Mouse (Mus musculus): ENCODE data around the gene Ak1.
A peak's percentile ranks its signal among the peaks of the same experiment; 100 is the strongest.

Gene Ak1

DNA sequence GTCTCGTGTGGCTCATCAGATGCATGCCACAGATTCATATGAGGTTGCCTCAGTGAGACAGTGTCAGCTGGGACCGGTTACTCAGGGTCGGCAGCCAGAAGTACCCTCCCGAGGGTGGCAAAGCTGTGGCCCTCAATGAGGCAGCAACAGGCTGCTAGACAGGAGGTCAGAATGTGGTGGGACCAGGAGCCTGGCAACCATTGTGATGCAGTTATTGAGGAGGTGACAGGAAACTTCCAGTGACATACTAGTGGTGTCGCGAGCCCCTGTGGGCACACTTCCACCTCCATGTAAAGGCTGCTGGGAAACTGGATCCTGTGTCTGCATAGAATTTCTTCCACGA is at the start of gene Ak1:
Gene Ak1, plus strand, starts transcription at position 242 of the 343 bp plus-strand sequence.
- DNase-seq (ENCODE audit: low spot score) = no peak

DNA sequence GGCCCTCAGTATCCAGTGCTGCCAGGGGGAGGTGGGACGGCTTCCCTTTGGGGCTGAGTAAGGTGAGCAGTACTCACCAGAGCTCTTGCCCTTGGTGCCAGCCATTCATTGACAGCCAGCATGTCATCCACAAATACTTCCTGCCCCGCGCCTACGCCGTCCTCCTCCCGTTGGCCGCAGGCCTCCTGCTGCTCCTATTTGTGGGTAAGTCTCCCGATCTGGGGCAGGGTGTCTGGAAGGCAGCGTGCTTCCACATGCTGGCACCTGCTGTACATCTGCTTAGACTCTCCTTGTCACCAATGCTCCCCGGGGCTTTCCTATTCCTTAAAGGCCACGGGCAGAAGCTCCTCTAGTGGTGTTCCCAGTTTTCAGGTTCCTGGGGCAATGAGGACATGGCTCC is 49.4 kb upstream of the Ak1 start:
- DNase-seq (ENCODE audit: low spot score) = no peak

DNA sequence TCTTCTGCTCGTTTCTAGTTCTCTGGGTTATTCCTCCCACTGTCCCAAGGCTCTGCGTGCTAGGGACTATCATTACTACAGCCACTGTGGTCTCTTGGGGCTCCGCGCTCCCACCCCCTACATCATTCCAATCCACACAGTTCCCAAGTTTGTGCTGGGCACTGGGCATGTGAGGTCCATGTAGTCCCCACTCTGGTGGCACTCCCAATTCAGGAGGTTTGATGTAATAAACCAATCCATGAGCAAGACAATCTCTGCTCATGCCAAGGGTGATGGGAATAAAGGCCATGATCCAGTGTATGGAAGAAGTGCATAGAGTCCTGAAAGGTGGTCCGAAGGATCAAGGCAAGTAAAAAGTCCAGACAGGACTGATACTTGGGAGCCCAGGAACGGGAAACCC is 47.1 kb upstream of the Ak1 start, which contains the start of gene Pip5kl1:
Gene Pip5kl1, plus strand, starts transcription at position 301 of the 400 bp plus-strand sequence.
- no peak for DNase-seq (ENCODE audit: low spot score)

DNA sequence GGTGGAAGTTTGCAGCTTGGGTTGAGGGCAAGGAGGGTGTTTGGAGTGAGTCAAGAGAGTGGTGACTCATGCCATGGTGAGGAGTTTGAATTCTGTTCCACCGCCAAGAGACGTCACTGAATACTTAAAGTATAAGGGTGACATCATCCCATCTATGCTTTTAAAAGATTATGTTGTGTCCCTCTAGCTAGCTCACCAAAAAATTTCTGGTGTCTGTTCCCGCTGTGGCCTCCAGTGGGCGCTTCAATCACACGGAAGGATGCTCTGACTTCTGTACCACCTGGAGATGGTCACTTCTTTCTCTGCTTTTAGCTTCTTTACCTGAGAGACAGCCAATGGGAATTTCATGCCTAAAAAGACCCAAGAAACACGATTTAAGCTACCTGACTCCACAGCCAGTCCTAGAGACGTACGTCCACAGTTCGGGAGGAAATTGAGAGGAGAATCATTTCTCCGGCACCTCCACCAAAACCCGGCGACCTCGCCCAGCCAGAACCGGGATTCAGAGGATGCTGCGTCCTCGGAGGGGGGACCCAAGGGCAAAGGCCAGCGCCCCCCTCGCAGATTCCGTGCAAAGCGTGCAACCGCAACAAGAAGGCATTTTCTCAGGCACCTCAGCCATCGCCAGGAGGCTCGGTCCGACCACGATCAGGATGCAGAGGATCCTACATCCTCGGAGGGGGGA is 46.5 kb upstream of the Ak1 start:
- DNase-seq (ENCODE audit: low spot score) = peak; percentile 75

DNA sequence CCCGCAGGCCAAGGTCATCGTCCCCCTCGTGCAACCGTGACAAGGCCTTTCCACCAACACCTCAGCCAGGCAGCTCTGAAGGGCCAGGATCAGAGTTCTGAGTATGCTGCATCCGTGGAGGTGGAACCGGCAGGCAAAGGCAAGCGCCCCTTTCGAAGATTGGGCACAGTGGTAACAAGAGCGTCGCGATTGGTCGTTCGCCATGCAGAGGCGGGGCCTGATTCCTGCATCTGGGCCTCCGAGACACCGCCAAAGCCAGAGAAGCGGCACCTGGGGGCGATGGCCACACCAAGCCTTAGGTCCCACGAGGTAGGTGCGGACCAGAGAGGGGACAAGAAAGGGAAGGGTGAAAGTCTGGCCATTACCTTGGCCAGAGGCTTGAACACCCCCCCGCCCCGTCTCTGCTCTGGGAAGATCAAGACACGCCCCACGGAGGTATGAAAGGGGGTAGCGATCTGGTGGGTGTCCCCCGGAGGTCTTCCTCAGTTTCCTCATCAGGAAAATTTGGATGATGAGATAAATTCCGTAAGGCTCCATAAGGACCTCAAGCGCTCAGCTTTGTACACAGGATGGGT is 45.9 kb upstream of the Ak1 start, which contains the start of gene 9430097D07Rik:
Gene 9430097D07Rik, minus strand, starts transcription at position 99 of the 575 bp plus-strand sequence.
- peak; percentile 70 for DNase-seq (ENCODE audit: low spot score)

DNA sequence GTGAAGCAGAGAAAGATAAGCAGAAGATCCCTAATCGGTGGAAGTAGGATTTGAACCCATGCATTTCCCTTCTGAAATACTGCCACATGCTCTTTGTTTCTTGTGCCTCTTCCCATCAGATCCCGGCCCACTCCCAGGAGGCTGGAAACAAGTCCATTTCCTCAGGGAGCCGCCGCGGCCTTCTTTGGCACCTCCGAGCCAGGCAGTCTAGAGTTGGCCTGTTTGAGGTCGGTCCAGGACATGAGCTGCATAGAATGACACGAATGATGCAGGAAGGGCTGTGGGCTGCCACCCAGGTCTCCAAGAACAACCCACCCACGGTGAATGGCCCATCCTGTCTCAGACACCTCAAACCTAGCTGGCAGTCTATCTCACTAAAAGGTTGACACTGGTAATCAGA is 45.0 kb upstream of the Ak1 start:
- DNase-seq (ENCODE audit: low spot score) = no peak

DNA sequence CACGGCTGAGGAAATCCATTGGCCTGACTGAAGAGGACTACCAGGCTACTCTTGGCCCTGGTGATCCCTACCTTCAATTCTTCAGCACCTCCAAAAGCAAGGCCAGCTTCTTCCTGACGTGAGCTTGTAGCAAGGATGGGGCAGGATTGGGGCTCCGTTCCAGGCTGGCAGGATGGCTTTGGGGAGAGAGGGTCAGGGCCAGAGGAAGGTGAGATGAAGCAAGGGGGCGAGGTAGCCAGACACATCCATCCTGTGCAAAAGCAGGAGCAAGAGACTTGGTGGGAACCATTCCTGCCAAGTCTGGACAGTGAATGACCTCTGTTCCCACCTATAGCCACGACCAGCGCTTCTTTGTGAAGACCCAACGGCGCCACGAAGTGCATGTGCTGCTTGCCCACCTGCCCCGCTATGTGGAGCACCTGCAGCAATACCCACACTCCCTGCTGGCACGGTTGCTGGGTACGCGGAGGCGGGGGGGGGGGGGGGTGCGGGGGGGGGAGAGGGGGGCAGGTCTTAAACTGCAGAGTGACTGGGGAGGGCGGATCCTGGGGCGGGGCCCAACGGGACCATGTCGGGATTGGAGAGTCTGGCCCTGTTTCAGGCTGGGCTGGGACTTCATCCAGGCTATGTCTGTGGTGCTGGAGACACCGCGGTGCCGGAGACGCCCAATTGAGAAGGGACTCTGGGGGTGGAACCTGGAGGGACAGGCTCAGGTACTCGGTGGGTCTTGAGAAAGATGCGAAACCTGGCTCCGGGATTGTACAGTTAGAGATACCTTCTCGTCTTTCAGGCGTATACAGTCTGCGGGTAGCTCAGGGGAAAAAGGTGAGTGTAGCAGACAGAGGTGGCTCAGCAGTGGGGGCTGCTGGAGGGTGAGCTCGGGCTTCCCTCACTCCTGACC is 43.2 kb upstream of the Ak1 start:
- no peak for DNase-seq (ENCODE audit: low spot score)

DNA sequence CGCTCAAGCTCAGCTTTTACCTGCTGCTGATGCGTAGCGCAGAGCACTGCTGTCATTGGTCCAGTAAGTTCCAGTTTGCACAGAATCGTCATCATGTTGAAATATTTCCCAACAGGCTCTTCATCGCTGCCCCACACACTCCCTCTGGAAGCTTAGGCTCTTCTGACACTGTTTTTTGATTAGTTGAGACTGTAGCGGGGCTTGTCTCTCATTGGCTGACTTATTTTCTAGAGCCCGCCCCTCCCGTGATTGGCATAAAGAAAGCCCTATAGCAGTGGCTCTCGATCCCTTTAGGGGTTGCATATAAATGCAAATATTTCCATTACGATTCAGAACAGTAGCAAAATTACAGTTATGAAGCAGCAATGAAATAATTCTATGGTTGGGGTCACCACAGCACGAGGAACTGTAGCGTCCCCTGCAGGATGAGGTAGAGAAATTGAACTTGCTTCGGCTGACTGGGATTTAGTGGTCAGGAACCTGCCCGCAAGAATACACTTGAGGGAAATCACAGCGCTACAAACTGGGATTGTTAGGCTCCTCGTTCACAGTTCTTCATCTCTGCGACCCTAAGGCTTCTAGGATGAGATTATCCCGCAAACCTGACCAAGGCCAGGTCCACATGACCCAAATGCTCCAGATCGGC is 40.0 kb upstream of the Ak1 start:
- peak; percentile 75 for DNase-seq (ENCODE audit: low spot score)

DNA sequence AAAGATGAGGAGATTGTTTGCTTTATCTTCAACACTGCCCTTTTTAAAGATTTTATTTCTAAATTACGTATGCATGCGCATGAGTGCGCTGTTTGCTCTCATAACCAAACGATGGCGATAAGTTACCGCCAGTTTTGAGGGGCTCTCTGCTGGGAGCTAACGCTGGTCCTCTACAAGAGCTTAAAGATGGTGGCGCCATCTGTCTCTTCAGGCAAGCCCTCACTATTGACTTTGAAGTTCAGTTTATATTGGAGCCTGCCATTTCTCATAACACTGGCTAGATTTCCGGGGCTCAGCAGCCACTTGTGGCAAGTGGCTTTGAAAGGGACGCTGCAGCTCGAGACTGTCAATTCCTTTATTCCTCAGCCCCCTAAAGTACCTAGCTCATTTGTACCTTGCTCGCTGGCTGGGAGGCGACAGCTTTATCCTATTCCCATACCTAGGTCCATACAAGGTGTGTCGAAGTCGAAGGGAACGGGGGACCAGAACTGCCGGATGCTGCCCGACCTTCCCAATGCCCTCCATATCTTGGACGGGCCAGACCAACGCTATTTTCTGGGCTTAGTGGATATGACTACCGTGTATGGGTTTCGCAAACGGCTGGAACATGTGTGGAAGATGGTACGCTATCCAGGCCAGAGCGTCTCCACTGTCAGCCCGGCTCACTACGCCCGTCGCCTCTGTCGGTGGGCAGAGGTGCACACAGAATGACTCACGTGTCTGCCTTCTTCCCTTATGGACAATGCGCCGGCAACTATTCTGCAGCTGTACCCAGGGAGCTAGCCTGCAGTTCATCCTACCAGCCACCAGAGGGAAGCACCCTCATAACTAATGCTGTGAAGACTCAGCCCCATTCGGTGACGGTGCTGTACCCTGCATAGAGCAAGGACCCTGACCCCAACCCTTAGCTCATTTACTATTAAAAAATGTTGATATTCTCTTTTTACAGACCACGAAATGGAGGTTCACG is 38.4 kb upstream of the Ak1 start:
- peak; percentile 91 for DNase-seq (ENCODE audit: low spot score)

DNA sequence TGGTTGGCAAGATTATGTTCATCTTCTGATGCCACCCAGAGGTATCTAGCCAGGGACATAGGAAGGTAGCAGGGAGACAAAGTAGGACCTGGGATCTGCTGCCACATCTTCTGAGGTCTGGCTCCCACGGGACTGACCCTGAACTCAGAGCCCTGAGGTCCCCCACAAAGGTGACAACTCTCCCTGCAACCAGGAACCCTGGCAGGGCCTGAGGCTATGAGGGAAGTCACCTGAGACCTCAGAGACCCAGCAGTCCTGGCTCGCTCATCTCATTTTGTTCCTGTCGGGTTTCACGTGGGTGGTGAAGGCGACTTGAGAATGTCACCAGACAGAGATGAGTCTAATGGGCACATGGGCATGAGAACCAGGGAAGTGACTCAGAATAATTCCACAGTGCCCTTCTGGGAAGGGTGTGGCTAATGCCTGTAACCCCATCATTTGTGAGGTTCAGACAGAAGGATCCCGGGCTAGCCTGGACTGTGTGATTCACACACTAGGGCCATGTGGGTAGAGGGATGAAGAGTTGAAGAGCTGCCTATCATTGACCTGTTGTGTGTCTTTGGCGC is 36.3 kb upstream of the Ak1 start:
- no peak for DNase-seq (ENCODE audit: low spot score)

DNA sequence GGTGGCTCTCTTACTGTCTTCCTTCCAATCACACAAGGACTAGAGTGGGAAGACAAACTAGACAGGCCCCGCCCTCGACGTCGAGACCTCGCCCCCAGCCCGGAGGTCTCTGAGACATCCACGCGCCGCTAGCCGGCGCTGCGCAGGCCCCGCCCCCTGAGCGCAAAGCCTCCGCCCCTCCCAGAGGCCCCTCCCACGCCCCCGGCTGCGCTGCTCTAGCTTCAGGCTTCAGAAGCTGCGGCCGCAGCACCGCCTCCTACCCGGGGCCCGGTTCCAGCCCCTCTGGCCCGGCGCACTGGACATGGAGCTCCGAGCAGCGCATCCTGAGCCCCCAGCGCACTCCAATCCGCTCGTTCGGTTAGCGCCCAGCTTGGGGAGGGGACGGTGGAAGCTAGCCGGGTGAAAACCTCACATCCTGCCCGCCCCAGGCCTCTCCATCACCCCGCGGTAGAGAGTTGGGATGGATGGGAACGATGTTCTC is 34.6 kb upstream of the Ak1 start, which contains the start of gene St6galnac4:
Gene St6galnac4, plus strand, starts transcription at position 225 of the 481 bp plus-strand sequence.
- DNase-seq (ENCODE audit: low spot score) = peak; percentile 90

DNA sequence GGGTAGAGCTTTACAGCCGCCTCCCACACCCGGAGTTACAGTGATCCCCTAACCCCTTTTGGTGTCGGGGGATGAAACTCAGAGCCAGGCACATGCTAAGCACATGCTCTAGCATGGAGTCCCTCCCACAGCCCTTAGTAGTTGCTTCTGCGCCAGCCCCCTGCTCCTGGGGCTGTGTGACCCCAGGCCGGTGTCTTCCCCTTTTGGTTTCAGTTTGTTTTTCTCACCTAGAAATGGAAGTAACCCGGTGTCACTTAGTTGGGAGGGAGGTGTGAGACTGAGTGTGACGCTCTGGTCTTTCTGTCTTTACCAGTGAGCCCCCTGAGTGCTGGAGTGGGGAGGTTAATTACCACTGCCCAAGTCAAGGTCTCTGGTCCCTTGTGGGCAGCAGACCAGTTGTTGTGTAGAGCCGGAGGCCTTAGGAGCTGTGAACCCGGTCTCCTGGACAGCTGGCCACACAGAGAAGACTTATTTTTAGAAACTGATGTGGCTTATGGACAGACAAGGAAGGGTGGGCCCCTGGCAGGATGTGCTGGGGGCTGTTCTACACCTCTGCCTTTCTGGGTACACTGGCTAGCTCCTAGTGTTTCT is 33.7 kb upstream of the Ak1 start:
- no peak for DNase-seq (ENCODE audit: low spot score)

DNA sequence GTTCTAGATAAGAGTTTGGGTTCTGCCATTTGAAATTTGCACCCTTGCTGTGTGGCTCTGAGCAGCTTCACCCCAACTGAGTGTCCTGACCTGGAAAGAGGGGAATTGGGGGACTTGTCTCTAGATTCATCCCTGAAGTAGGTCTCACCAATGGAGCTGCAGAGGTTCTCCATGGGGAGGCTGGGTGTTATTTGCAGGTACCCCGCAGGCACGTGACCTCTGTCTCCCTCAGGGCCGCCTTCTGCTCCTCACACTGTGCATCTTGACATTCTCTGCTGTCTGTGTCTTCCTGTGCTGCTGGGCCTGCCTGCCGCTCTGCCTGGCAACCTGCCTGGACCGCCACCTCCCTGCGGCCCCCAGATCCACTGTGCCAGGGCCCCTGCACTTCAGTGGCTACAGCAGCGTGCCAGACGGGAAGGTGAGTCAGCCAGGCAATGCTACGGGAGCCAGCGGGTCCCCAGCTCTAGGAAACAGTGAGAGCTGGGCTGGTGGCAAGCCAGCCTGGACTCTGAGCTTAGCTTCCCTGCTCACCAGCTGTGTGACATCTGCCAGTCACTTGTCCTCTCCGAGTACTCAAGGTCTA is 32.3 kb upstream of the Ak1 start:
- no peak for DNase-seq (ENCODE audit: low spot score)

DNA sequence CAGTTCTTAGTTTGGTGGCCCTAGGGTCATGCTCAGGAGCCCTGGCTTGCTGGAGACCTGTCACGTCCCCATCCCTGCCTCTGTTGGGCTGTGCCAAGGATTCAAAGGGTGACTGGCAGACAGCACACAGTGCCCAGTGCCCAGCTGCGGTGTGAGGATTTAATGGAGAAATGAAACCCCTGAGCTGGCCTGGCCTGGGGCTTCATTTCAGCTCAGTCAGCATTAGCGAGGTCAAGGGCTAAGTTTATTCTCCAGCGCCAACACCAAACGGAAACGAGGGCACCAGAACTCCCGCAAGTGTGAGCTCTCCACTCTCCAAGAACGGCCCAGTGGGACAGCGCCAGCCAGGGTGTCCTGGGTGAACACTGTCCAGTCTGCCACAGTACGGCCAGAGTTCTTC is 31.3 kb upstream of the Ak1 start:
- no peak for DNase-seq (ENCODE audit: low spot score)

DNA sequence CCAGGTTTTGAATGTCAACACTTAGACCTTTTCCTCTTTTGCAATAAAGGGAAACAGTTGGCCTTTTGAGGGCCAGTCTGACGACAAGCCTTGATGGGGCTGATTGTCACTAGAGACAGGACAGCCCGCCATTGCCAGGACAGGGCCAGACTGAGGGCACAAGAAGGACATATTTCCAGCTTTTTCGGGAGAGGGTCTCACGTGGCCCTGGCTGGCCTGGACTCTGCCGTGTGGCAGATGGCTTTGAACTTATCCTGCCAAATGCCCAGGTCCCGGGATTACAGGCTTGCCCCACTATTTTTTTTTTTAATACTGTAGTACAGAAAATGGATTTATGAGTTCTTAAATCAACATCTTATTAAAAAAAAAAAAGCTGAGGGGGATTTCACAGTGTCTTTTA is 30.3 kb upstream of the Ak1 start:
- no peak for DNase-seq (ENCODE audit: low spot score)

DNA sequence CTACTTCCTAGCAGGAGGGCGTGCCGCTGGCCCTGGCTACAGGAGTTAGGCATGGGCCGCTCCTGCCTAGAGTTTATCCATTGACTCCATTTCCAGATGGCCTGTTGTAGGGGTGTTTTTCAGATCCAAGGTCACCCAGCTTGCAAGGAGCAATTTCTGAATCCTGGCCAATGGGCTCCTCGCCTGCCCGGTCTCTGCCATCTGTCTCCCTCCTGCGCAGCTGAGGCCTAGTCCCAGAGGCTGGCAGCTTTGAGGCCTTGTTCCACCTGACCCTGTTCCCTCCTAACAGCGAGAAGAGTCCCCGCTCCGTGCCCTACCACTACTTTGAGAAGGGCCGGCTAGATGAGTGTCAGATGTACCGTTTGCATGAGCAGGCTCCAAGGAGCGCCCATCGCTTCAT is 24.8 kb upstream of the Ak1 start:
- no peak for DNase-seq (ENCODE audit: low spot score)

DNA sequence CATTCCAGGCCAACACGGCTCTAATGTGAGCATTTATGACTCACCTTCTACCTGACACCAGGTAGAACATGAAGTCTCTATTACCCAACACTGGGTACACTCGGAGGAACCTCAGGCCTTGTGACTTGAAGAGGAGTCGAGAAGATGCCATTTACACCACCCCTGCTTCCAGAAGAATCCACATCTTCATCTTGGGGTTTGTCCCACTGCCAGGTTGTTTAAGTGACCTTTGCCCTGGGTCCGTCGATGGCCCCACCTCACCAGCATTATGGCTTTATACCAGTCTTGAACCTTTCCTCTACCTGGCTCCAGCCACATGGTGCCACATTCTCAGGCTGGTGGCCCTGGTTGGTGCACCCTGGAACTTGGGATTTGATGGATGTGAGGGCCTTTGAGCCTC is 24.3 kb upstream of the Ak1 start:
- DNase-seq (ENCODE audit: low spot score) = no peak

DNA sequence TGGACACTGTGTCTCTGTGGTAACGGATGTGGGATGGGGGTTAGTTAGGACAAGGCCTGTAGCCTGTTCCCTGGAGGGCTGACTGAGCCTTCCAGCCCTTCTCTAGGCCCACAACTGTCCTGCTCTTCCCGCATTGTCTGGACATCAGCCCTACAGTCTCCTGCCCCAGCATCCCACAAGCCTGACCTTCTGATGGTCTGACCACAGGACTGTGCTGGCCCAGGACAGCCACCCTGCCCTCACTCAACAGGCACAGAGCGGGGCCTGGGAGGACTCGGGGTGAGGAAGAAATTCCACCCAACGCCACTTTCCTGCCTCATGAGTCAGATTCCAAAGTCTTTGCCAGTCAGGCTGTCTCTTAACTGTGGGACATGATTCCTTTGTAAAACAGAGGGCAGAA is 23.9 kb upstream of the Ak1 start:
- DNase-seq (ENCODE audit: low spot score) = no peak

DNA sequence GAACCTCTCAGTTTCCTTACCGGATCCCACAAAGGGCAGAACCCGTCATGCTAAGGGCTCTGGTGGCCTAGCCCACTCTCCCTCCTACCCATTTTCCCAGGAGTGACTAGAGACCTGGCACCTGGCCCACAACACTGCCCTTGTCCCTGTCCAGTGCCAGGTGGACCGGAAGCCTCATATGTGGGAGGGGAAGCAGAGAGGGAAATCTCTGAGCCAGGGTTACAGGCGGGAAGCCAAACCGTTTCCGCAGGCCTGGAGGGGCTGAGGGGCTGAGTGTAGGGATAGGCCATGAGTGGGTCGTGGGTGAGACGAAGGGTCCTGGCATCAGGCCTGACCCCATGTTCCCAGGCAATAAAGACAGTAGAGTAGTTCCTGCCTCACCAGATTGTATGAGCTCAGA is 23.1 kb upstream of the Ak1 start:
- no peak for DNase-seq (ENCODE audit: low spot score)

DNA sequence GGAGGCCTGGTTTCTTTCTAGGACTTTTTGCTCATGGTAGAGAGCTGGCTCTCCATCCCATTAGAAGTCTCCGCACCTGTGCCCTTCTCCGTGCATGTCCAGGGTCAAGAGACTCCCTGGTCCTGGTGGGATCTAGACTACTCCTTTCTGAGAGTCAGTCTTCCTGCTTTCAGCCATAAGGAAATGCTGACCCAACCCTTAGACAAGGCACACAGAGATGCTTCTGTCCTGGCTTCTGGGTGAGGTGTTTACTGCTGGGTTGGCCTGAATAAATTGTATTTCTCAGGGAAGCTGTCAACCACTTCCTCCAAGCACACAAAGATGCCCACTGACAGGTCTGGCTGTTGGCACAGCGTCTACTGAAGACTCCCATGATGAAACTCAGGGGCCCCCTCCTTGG is 22.1 kb upstream of the Ak1 start, which contains the start of gene St6galnac6:
Gene St6galnac6, plus strand, starts transcription at position 301 of the 400 bp plus-strand sequence.
- DNase-seq (ENCODE audit: low spot score) = no peak
